Mouse (Mus musculus): ENCODE results near the gene Pibf1. TPM values are rescaled to one million over a fixed set of nuclear protein-coding genes. Genes with fewer than 3 reads are reported as not detected.

Gene Pibf1
- total RNA-seq (2018; cell fraction: chromatin; rRNA removed), result 100 to 1,000 TPM in 18 of 26 experiments, 10 to 100 TPM in 8; 47.4 to 158 (median 114) TPM
- 10 to 100 TPM in 13 of 26 experiments, 1 to 10 TPM in 13; 4.9 to 15.8 (median 10.4) TPM for total RNA-seq (2018; cell fraction: cytosol; rRNA removed)
- 100 to 1,000 TPM in 3 of 26 experiments, 10 to 100 TPM in 23; 27.2 to 114 (median 53.8) TPM for total RNA-seq (2018; cell fraction: nucleus; rRNA removed)
- polyA plus RNA-seq (2018), result 9.5 to 15.5 TPM (median 9.6 TPM) in 3 replicates

GRCm38 (mm10) chr14:99099267-99099966 lies at the start of gene Pibf1, which contains the start of gene Dis3:
Gene Pibf1 (plus strand): TSS chr14:99099424.
Gene Dis3 (minus strand): TSS chr14:99099770.
- under 1% methylated on average over 73 of the region's 73 CpGs for WGBS (ENCODE audit: missing documents)
- Histone ChIP-seq H3K27ac (peak within 1 kb of the TSS; percentile 34), H3K4me3 (ENCODE audit: inconsistent target) (peak within 1 kb of the TSS; percentile 79), H3K36me3 (ENCODE audit: inconsistent target) (peaks cover 23% of the 10 kb centered on the region; the same call in 1 of the 2 replicates), H3K79me2 (ENCODE audit: inconsistent target) (peaks cover 44% of the 10 kb centered on the region)

DNA sequence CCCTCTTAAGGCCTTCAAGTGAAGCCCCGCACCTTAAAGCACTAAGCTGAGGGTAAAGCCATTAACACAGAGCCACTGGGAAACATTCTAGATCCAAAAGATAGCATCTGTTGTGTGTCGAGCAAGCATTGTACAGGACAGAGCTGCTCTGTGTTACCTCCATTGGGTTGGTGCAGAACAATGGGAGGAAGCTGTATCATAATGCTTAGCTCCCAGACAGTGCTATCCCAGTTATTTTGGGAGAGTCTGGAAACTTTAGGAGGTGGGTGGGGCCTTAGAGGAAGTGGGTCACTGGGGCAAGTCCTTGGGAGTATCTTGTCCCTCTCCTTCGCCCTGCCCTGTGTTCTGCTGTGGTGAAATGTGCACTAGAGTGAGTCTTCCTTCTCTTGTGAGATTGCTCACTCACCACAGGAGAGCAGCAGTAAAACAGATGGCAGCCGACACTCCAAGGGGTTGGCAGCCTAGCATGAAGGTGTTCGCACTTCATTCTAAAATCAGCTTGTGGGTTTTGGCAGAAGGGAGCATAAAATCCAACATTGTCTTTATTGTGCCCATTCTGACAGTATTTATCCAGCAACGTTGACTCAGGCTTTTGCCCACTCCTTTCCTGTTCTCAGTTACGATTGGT lies 40.2 kb upstream of the Pibf1 start:
- H3K79me2 ChIP-seq (ENCODE audit: inconsistent target), result no peaks in the 10 kb centered on the region
- H3K36me3 ChIP-seq (ENCODE audit: inconsistent target), result no peaks in the 10 kb centered on the region
- no peak overlapping the region for H3K4me3 ChIP-seq (ENCODE audit: inconsistent target)
- no peak overlapping the region for H3K27ac ChIP-seq
- 93% methylated on average over 7 of the region's 7 CpGs for WGBS (ENCODE audit: missing documents)

- H3K79me2 ChIP-seq (ENCODE audit: inconsistent target), result no peaks in the 10 kb centered on the region
- H3K4me3 ChIP-seq (ENCODE audit: inconsistent target), result no peak overlapping the region
- WGBS (ENCODE audit: missing documents), result 83% methylated on average over 12 of the region's 12 CpGs
- no peaks in the 10 kb centered on the region for H3K36me3 ChIP-seq (ENCODE audit: inconsistent target)
- H3K27ac ChIP-seq, result no peak overlapping the region
Measured at GRCm38 (mm10) chr14:99060616-99061015, 38.6 kb upstream of the Pibf1 start.

GRCm38 (mm10) chr14:99063091-99063490 lies 36.1 kb upstream of the Pibf1 start:
- no peaks in the 10 kb centered on the region; the same call in 1 of the 2 replicates for H3K36me3 ChIP-seq (ENCODE audit: inconsistent target)
- H3K79me2 ChIP-seq (ENCODE audit: inconsistent target), result no peaks in the 10 kb centered on the region
- H3K27ac ChIP-seq, result no peak overlapping the region
- H3K4me3 ChIP-seq (ENCODE audit: inconsistent target), result no peak overlapping the region
- WGBS (ENCODE audit: missing documents), result 69% methylated on average over 2 of the region's 2 CpGs

DNA sequence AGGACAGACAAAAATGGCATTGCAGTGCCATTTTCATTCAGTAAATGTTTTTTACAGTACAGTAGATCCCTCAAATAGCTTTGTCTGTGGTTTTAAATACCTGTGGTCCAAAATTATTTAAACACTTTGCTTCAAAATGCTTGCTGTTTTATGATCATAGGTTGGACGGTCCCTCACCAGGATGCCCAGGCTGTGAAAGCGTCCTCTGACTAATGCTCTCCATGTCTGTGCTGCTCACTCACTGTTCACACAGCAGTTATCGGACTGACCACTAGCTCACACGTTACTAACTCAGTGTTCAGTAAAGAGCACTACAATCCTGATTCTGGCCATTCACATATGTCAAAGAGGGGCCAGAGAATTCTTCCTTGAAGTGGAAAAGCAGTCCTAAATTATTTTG lies 28.1 kb upstream of the Pibf1 start:
- 98% methylated on average over 4 of the region's 4 CpGs for WGBS (ENCODE audit: missing documents)

GRCm38 (mm10) chr14:99088947-99089346 lies 10.3 kb upstream of the Pibf1 start:
- peaks cover 33% of the 10 kb centered on the region for H3K36me3 ChIP-seq (ENCODE audit: inconsistent target)
- H3K27ac ChIP-seq, result no peak overlapping the region
- no peaks in the 10 kb centered on the region for H3K79me2 ChIP-seq (ENCODE audit: inconsistent target)
- no peak overlapping the region for H3K4me3 ChIP-seq (ENCODE audit: inconsistent target)
- 97% methylated on average over 7 of the region's 7 CpGs for WGBS (ENCODE audit: missing documents)

More for the DNA sequence above, 28.1 kb upstream of the Pibf1 start:
- H3K27ac ChIP-seq, result no peak overlapping the region
- H3K36me3 ChIP-seq (ENCODE audit: inconsistent target), result no peaks in the 10 kb centered on the region; the same call in 1 of the 2 replicates
- H3K79me2 ChIP-seq (ENCODE audit: inconsistent target), result no peaks in the 10 kb centered on the region
- H3K4me3 ChIP-seq (ENCODE audit: inconsistent target), result no peak overlapping the region

GRCm38 (mm10) chr14:99099967-99100587 lies 853 bp downstream of the Pibf1 start:
- Histone ChIP-seq H3K4me3 (ENCODE audit: inconsistent target) (peak overlapping the region; percentile 79), H3K27ac (peak overlapping the region; percentile 34), H3K79me2 (ENCODE audit: inconsistent target) (peaks cover 44% of the 10 kb centered on the region), H3K36me3 (ENCODE audit: inconsistent target) (peaks cover 19% of the 10 kb centered on the region; the same call in 1 of the 2 replicates)
- 6% methylated on average over 18 of the region's 20 CpGs for WGBS (ENCODE audit: missing documents)

- Histone ChIP-seq H3K4me3 (ENCODE audit: inconsistent target) (no peak overlapping the region), H3K27ac (no peak overlapping the region), H3K79me2 (ENCODE audit: inconsistent target) (peaks cover 44% of the 10 kb centered on the region), H3K36me3 (ENCODE audit: inconsistent target) (0 out of 2 replicates have a peak, but pooled peaks cover 14% of the 10 kb centered on the region)
- WGBS (ENCODE audit: missing documents), result 88% methylated on average over 4 of the region's 4 CpGs
Measured at GRCm38 (mm10) chr14:99103050-99103449, 3.8 kb downstream of the Pibf1 start.

DNA sequence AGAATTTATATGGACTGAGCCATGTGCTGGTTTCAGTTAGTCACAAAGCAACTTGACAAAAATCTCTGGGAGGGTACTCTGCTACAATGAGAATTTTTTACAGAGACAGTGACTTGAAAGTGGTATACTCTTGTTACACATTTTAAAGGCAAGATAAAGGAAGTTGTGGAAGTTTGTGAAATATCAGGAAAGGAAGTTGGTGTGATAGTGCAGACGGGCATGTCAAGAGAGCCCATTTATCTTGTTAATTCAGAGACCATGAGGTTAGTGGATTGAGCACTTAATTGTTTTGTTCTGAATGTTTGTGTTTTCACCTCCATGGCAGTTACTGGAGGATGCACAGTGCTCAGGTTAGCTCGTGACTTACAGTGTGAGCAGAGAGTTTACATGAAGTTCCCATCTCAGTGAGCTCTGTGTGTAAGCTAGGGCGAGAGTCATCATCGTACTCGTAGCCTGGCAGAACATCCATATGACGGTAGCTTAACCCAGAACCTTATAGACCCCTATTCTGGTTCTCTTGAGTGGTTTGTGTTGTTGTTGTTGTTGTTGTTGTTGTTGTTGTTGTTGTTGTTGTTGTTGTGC lies 5.4 kb downstream of the Pibf1 start:
- no peak overlapping the region for H3K27ac ChIP-seq
- WGBS (ENCODE audit: missing documents), result 72% methylated on average over 6 of the region's 6 CpGs
- peaks cover 33% of the 10 kb centered on the region; the same call in 1 of the 2 replicates for H3K79me2 ChIP-seq (ENCODE audit: inconsistent target)
- peaks cover 19% of the 10 kb centered on the region; the same call in 1 of the 2 replicates for H3K36me3 ChIP-seq (ENCODE audit: inconsistent target)
- H3K4me3 ChIP-seq (ENCODE audit: inconsistent target), result no peak overlapping the region

GRCm38 (mm10) chr14:99106671-99107070 lies 7.4 kb downstream of the Pibf1 start:
- WGBS (ENCODE audit: missing documents), result 95% methylated on average over 2 of the region's 2 CpGs
- Histone ChIP-seq H3K4me3 (ENCODE audit: inconsistent target) (no peak overlapping the region), H3K27ac (no peak overlapping the region), H3K36me3 (ENCODE audit: inconsistent target) (peaks cover 31% of the 10 kb centered on the region; the same call in 1 of the 2 replicates), H3K79me2 (ENCODE audit: inconsistent target) (peaks cover 14% of the 10 kb centered on the region; the same call in 1 of the 2 replicates)

DNA sequence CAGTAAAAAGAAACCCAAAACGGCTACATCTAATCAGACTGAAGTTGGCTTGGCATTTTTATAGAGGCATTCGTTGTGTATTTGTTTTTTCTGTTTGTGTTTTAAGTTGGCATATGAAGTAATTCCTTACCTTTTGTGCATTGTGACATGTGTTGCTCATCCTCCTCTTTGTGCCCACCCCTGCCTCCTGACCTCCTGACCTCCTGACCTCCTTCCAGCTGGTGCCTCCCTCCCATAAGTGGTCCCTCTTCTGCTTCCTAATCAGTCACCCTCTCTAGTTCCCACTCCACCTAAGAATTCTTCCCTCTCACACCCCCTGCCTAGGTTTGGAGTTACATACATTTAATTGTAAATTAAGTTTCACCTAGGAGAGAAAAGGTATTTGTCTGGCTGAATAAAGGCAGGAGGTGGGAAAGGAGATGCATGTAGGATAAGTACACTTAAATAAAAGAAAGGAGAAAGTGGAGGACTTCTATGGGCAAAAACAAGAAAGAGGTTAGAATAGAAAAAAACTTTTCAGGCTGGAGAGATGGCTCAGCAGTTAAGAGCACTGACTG lies 8.5 kb downstream of the Pibf1 start:
- Histone ChIP-seq H3K4me3 (ENCODE audit: inconsistent target) (no peak overlapping the region), H3K79me2 (ENCODE audit: inconsistent target) (peaks cover 7% of the 10 kb centered on the region; the same call in 1 of the 2 replicates), H3K36me3 (ENCODE audit: inconsistent target) (peaks cover 38% of the 10 kb centered on the region; the same call in 1 of the 2 replicates), H3K27ac (no peak overlapping the region; the same call in 1 of the 2 replicates)
- WGBS (ENCODE audit: missing documents), result 88% methylated on average over 2 of the region's 2 CpGs

DNA sequence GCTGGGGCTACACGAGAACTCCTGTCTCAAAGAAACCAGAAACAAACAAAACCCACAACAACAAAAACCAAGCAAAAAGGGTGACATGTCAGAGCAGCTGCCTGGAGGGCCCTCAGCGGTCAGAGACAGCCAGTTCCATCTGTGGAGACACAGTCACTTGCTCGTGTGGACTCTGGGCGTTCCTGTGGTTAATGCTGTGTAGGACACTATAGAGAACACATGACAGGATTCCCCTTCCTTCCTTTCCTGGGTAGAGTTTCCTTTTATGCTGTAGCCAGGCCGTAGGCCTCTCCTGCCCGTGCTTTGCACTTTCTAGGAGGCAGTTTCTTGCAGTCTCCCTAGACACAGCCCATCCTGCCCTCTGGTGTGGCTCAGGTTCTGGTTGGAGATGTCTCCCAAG lies 9.5 kb downstream of the Pibf1 start:
- peaks cover 42% of the 10 kb centered on the region for H3K36me3 ChIP-seq (ENCODE audit: inconsistent target)
- no peaks in the 10 kb centered on the region; the same call in 1 of the 2 replicates for H3K79me2 ChIP-seq (ENCODE audit: inconsistent target)
- 57% methylated on average over 6 of the region's 6 CpGs for WGBS (ENCODE audit: missing documents)
- H3K4me3 ChIP-seq (ENCODE audit: inconsistent target), result no peak overlapping the region
- H3K27ac ChIP-seq, result peak overlapping the region; percentile 56

DNA sequence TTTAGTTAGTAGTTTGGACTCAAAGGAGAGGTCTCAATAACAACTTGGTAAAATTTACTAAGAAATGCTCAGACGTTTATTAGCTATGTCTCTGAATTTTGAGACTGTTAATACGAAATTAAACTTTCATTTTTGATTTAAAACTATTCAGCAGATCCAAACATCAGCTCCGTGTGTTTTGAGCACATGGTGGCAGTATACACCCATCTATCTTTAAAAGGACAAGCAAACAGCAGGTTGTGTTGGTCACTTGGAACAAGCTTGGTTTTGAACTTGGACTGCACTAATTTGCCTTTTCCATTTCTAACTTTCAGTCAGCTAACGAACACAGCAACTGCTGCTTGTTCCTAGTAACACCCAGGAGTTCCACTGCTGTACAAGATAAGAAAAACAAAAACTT lies 18.4 kb downstream of the Pibf1 start:
- H3K4me3 ChIP-seq (ENCODE audit: inconsistent target), result no peak overlapping the region
- no peaks in the 10 kb centered on the region for H3K79me2 ChIP-seq (ENCODE audit: inconsistent target)
- H3K36me3 ChIP-seq (ENCODE audit: inconsistent target), result peaks cover 44% of the 10 kb centered on the region
- no peak overlapping the region for H3K27ac ChIP-seq
- 85% methylated on average over 4 of the region's 4 CpGs for WGBS (ENCODE audit: missing documents)

Measured in macrophage (primary cell).